Mouse (Mus musculus): Measurements from ENCODE around the gene Nav3. TPM values are rescaled to one million over a fixed set of nuclear protein-coding genes. Genes with fewer than 3 reads are reported as not detected.

The Nav3 gene
- 2.3 and 2.9 TPM in 2 replicates for polyA plus RNA-seq (2015; fragmentation: Nextera tagmentation; extraction: Ambion mirVana)

DNA sequence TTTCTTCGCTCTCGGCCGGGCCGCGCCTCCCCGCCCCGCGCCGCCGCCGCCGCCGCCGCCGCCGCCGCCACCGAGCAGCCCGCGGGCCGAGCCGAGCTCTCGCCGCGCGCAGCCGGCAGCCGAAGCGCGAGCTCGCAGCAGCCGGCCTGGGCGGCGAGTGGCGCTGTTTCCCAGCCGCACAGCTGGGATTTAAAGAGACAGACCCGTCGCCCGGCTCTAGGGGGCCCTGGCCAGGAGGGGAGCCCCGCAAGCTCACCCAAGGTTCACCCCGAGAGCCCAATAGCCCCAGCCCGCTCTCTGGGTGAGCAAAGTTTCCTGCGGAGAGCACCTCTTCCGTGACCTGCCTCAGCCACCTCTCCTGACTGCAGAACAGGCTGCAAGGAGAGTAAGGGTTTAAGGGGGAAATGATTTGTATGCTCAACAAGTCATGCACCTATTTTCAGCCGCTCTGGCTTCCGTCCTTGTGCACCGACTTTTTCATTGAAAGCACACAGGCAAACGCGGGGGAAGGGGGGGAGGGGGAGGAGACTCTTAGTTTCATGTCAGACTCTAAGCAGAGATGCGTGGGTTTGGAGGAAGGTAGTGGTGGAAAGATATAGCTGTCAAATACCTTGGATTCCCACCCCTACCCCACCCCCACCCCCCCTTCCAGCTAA is at the start of gene Nav3:
TSS of gene Nav3 (minus strand) at position 367 of the 656 bp plus-strand sequence.
- ATAC-seq (replicated peaks; ENCODE audit: insufficient number of reproducible peaks, insufficient read depth, low FRiP score, low read depth) = peak; percentile 86

DNA sequence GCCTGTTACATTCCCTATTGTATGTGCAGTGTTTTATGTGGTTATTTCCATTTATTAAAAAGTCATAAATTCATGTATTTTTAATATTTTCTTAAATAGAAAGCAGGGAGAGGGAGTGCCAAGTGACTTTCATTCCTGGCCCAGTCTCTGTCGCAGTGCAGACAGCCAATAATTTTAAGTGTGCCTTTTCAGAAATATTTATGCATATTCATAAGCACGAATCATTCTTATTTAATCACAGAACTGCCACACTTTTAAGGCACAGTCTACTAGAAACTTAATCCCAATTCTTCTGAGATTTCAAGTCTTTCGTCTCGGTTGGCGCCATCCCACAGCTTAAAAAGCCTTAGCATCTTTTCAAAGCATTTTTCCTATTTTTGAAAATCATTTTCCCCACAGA is 29.3 kb upstream of the Nav3 start:
- Histone ChIP-seq H3K4me3 (no peak overlapping the region), H3K4me2 (no peak overlapping the region), H3K27ac (no peak overlapping the region), H3K4me1 (replicated peaks) (no peaks in the 10 kb centered on the region), H3K9ac (no peak overlapping the region), H3K9me3 (replicated peaks) (no peaks in the 10 kb centered on the region), H3K36me3 (no peaks in the 10 kb centered on the region), H3K27me3 (no peaks in the 10 kb centered on the region)
- 82% methylated on average over 5 of the region's 5 CpGs for WGBS
- ATAC-seq (replicated peaks; ENCODE audit: insufficient number of reproducible peaks, insufficient read depth, low FRiP score, low read depth) = no peak

More for the DNA sequence above, at the start of gene Nav3:
- H3K9me3 ChIP-seq (replicated peaks) = no peaks in the 10 kb centered on the region
- peak within 1 kb of the TSS; percentile 75 for H3K9ac ChIP-seq
- H3K4me2 ChIP-seq = peak within 1 kb of the TSS; percentile 94
- no peaks in the 10 kb centered on the region for H3K36me3 ChIP-seq
- H3K4me3 ChIP-seq = peak within 1 kb of the TSS; percentile 81
- peaks cover 8% of the 10 kb centered on the region for H3K4me1 ChIP-seq (replicated peaks)
- peak within 1 kb of the TSS; percentile 65 for H3K27ac ChIP-seq
- H3K27me3 ChIP-seq = peaks cover 18% of the 10 kb centered on the region
- WGBS = 1% methylated on average over 45 of the region's 50 CpGs

DNA sequence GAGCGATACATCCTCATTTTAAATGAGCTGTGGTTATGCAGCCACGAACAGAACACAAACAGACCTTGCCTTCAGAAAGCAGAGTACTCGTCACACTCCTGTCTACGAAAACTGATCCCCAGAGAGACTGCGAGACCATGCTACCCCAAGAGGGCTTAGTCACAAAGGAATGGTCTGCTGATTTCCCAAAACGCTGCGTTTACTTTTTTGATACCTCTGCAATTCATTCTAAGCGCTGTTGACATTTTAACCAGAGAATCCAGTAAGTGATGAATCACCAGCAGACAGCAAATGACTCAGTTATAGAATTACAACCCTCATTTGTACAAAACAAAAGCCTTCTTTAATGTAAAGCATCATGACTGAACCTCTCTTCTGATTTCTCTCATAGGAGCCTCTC is 28.8 kb upstream of the Nav3 start:
- 55% methylated on average over 8 of the region's 8 CpGs for WGBS
- Histone ChIP-seq H3K36me3 (no peaks in the 10 kb centered on the region), H3K9me3 (replicated peaks) (no peaks in the 10 kb centered on the region), H3K9ac (no peak overlapping the region), H3K4me1 (replicated peaks) (no peaks in the 10 kb centered on the region), H3K4me3 (no peak overlapping the region), H3K27ac (no peak overlapping the region), H3K4me2 (no peak overlapping the region), H3K27me3 (no peaks in the 10 kb centered on the region)
- ATAC-seq (replicated peaks; ENCODE audit: insufficient number of reproducible peaks, insufficient read depth, low FRiP score, low read depth) = no peak

DNA sequence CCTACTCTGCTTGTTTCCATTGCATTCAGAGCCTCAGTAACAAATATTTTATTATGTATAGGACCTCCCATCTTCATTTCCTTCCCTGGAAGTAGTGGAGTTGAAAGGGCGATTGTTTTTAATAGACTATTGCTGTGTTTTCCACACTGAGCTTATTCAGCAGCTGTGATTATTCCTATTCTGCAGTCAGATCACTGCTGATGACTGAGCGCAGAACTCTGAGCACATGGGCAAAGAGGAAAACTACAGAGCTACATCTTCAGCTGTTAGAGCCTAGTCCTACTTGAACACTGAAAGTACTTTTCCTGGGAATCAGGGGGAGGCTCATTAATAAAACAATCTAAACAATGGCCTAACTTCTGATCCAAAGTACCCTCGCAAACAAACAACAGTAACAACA is 23.2 kb upstream of the Nav3 start:
- no peaks in the 10 kb centered on the region for H3K36me3 ChIP-seq
- no peaks in the 10 kb centered on the region for H3K4me1 ChIP-seq (replicated peaks)
- 81% methylated on average over 3 of the region's 3 CpGs for WGBS

DNA sequence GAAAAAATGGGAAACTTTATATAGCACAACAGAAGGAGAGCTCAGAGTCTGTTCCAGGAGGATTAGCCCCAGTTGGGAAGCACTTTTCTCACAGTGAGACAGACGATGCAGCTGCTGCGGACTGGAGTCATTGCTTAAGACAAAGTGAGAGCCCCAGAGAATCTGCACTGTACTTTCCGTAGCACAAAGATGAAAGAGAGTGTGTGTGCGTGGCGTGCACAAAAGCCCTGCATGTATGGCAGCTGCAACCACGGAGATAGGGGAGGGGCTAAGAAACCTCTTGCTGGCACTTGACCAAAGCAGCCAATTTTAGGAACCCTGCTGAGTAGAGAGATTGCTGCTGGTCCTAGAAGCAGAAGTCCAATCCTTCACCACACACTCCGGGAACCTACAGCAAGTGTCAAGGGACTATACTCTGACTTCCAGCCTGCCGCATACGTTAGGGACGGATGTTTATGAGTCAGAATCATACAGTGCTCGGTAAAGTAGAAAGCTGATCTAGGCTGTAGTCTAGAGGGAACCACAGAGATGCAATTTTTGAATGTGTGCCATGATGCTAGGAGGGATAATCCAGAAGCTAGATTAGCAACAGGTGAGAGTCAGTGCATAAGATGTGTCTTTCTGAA is 21.8 kb upstream of the Nav3 start:
- ATAC-seq (replicated peaks; ENCODE audit: insufficient number of reproducible peaks, insufficient read depth, low FRiP score, low read depth) = no peak
- no peaks in the 10 kb centered on the region for H3K9me3 ChIP-seq (replicated peaks)
- 64% methylated on average over 11 of the region's 11 CpGs for WGBS
- H3K36me3 ChIP-seq = no peaks in the 10 kb centered on the region
- H3K4me2 ChIP-seq = no peak overlapping the region
- H3K27ac ChIP-seq = no peak overlapping the region
- no peaks in the 10 kb centered on the region for H3K27me3 ChIP-seq
- H3K4me1 ChIP-seq (replicated peaks) = no peaks in the 10 kb centered on the region
- H3K4me3 ChIP-seq = no peak overlapping the region
- H3K9ac ChIP-seq = no peak overlapping the region

More for the DNA sequence above, 23.2 kb upstream of the Nav3 start:
- Histone ChIP-seq H3K27ac (no peak overlapping the region), H3K27me3 (no peaks in the 10 kb centered on the region), H3K4me3 (no peak overlapping the region), H3K9me3 (replicated peaks) (no peaks in the 10 kb centered on the region), H3K9ac (no peak overlapping the region), H3K4me2 (no peak overlapping the region)
- ATAC-seq (replicated peaks; ENCODE audit: insufficient number of reproducible peaks, insufficient read depth, low FRiP score, low read depth) = no peak

DNA sequence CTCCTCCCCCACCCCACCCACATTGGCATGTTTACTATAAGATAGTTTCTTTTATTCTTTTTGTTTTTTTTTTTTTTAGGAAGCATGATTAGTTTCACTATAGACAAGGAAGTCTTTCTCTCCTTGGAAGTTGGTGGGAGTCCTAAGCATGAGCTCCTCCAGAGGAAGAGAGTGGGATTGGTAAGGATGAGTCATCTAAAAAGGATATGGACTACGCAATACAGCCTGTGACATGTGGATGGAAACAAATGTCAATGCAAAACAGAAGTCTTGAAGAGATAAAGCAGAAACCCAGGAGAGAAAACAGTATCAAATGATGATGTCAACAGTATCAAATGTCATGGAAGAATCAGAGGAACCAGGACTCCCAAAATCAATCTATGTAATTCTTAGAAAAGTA is 18.1 kb upstream of the Nav3 start:
- ATAC-seq (replicated peaks; ENCODE audit: insufficient number of reproducible peaks, insufficient read depth, low FRiP score, low read depth) = no peak
- Histone ChIP-seq H3K9ac (no peak overlapping the region), H3K4me2 (no peak overlapping the region), H3K27me3 (no peaks in the 10 kb centered on the region), H3K36me3 (no peaks in the 10 kb centered on the region), H3K4me1 (replicated peaks) (no peaks in the 10 kb centered on the region), H3K9me3 (replicated peaks) (no peaks in the 10 kb centered on the region), H3K4me3 (no peak overlapping the region), H3K27ac (no peak overlapping the region)
- WGBS = 57% methylated on average over 1 of the region's 1 CpGs

DNA sequence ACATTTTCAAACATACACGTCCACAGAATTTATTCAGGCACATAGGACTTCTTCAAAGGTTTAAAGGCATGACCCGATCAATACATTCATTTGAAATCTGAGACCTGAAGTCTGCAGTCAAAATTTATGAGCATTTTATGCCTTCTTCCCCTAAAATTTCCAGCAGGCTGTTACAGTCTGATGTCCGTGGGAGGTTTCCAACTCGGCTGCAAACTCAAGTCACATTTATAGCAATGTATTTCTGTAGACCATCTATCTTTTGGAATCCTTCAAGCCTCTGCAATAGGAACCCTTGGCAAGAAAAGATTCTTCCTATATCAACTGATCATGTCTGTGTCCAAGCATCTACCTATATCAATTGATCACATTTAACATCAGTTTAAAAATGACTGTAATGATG is 13.4 kb upstream of the Nav3 start:
- H3K4me1 ChIP-seq (replicated peaks) = no peaks in the 10 kb centered on the region
- H3K27ac ChIP-seq = no peak overlapping the region
- no peak overlapping the region for H3K9ac ChIP-seq
- H3K36me3 ChIP-seq = no peaks in the 10 kb centered on the region
- no peak overlapping the region for H3K4me3 ChIP-seq
- WGBS = 73% methylated on average over 4 of the region's 4 CpGs
- no peak for ATAC-seq (replicated peaks; ENCODE audit: insufficient number of reproducible peaks, insufficient read depth, low FRiP score, low read depth)
- H3K4me2 ChIP-seq = no peak overlapping the region
- no peaks in the 10 kb centered on the region for H3K27me3 ChIP-seq
- H3K9me3 ChIP-seq (replicated peaks) = no peaks in the 10 kb centered on the region

DNA sequence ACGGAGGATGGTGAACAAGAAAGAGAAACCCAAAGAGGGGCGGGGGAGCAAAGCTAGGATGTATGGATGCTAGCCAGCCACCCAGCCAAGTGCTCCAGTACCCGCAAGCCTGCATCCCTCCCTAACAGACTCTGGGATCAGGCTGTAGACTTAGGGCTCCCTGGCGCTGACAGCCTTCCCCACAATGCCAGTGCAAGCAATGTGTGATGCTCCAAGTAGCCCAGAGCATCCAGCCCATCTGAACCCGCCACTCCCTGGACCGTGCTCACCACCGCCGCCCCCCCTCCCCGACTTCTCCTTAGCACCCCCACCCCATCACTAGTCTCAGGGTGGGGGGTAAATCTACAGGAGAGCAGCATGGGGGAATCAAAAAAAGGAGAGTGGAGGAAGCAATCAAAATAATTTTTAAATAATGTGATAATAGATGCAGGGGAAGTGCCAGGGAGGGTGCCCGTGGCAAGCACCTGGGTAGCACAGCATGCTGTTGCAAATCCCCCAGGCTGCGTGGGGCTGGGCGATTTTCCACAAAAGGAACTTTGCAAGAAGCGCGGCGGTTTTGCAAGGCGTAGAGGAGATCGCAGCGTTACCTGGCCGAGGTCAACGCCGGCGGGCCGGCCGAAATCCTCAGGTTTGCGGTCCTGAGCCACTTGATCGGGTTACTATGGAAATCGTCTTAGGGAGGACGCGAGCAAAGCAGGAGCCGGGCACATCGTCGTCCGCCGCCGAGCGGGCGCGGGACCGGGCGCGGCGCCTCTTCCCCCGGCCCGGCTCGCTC is 754 bp downstream of the Nav3 start:
- peaks cover 8% of the 10 kb centered on the region for H3K4me1 ChIP-seq (replicated peaks)
- WGBS = under 1% methylated on average over 45 of the region's 45 CpGs
- no peaks in the 10 kb centered on the region for H3K9me3 ChIP-seq (replicated peaks)
- peak overlapping the region; percentile 94 for H3K4me2 ChIP-seq
- H3K36me3 ChIP-seq = no peaks in the 10 kb centered on the region
- 0 out of 2 replicates have a peak, but pooled peaks have one; percentile 13 for ATAC-seq (replicated peaks; ENCODE audit: insufficient number of reproducible peaks, insufficient read depth, low FRiP score, low read depth)
- H3K27ac ChIP-seq = 0 out of 2 replicates have a peak overlapping the region, but pooled peaks have one; percentile 65
- peak overlapping the region; percentile 81 for H3K4me3 ChIP-seq
- peaks cover 18% of the 10 kb centered on the region for H3K27me3 ChIP-seq
- H3K9ac ChIP-seq = peak overlapping the region; percentile 75

DNA sequence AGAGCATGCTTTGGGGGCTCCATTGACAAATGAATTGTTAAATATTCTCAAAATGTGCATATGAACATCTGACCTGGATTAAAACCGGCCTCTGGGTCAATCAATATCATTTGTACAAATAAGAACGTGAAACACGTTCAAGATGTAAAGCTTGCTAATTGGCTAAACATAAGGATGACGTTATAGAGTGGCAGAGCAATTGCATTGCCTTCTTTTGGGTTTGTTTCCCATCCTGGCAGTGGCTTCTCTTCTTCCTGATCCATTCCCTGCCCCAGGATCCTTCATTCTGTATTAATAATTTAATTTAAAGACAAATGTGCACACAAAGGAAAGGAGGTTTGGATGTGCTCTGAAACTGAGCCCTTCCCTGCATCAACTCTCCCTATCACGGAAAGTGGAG is 2.4 kb downstream of the Nav3 start:
- H3K4me3 ChIP-seq = no peak overlapping the region
- H3K27me3 ChIP-seq = peaks cover 18% of the 10 kb centered on the region
- WGBS = 70% methylated on average over 5 of the region's 5 CpGs
- H3K4me2 ChIP-seq = no peak overlapping the region
- H3K36me3 ChIP-seq = no peaks in the 10 kb centered on the region
- H3K9me3 ChIP-seq (replicated peaks) = no peaks in the 10 kb centered on the region
- no peak for ATAC-seq (replicated peaks; ENCODE audit: insufficient number of reproducible peaks, insufficient read depth, low FRiP score, low read depth)
- H3K4me1 ChIP-seq (replicated peaks) = peaks cover 8% of the 10 kb centered on the region
- no peak overlapping the region for H3K9ac ChIP-seq
- no peak overlapping the region for H3K27ac ChIP-seq

DNA sequence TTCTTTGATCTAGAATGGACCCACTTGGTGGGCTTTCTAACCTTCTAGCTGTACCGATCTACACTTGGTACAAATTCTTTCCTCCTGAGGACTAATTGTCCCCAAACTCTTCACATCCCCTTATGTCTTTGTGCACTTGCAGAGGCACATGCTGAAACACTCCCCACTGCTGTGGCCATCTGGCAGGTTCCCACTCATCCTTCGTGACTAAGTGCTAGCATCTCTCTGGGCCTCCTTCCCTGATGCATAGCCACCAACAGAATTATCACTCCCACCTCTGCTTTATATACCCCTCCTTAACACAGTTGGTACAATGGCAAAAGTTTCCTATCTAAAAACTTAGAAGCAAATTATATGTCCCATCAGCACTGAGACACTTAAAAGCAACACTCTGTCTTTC is 15.6 kb downstream of the Nav3 start:
- 84% methylated on average over 2 of the region's 2 CpGs for WGBS
- no peak for ATAC-seq (replicated peaks; ENCODE audit: insufficient number of reproducible peaks, insufficient read depth, low FRiP score, low read depth)
- no peak overlapping the region for H3K4me3 ChIP-seq

DNA sequence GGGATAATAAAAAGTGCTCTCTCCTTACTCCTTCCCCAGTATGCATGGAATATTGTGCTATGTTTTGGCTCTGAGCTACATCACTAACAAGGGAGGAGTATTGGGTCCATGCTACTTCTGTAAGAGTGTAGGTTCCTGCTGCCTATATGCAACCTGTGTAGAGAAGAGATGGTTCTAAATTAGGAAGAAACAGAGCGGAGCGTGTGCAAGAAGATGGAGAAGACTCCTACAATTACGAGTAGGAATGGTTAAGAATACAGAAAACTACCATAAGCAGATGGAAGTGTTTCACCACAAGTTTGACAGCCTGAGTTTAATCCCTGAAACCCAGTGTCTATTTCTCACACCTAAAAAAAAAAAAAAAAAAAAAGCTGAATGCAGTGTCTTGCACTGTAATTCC is 24.9 kb downstream of the Nav3 start:
- Histone ChIP-seq H3K36me3 (no peaks in the 10 kb centered on the region), H3K27me3 (no peaks in the 10 kb centered on the region), H3K9ac (no peak overlapping the region), H3K4me3 (no peak overlapping the region), H3K4me1 (replicated peaks) (no peaks in the 10 kb centered on the region), H3K4me2 (no peak overlapping the region), H3K9me3 (replicated peaks) (no peaks in the 10 kb centered on the region), H3K27ac (no peak overlapping the region)
- WGBS = 87% methylated on average over 3 of the region's 3 CpGs
- ATAC-seq (replicated peaks; ENCODE audit: insufficient number of reproducible peaks, insufficient read depth, low FRiP score, low read depth) = no peak

More for the DNA sequence above, 15.6 kb downstream of the Nav3 start:
- H3K36me3 ChIP-seq = no peaks in the 10 kb centered on the region
- no peak overlapping the region for H3K4me2 ChIP-seq
- H3K9ac ChIP-seq = no peak overlapping the region
- no peaks in the 10 kb centered on the region for H3K9me3 ChIP-seq (replicated peaks)
- H3K27ac ChIP-seq = no peak overlapping the region
- H3K27me3 ChIP-seq = no peaks in the 10 kb centered on the region
- H3K4me1 ChIP-seq (replicated peaks) = no peaks in the 10 kb centered on the region
